Mouse (Mus musculus) intestine, postnatal 0 days (tissue): Measurements from ENCODE around the gene Git2. TPM values are rescaled to one million over a fixed set of nuclear protein-coding genes. Genes with fewer than 3 reads are reported as not detected.

Source experiments
- ATAC-seq: fragments of 200-750 bp; cut with Nextera tagmentation; 2 replicates; pipeline ENCODE4 v1.8.0; 2017; ENCODE audit warnings: mild to moderate bottlenecking, moderate TSS enrichment, moderate library complexity
- H3K27ac ChIP-seq: fragments of 300-500 bp; sonication (generic); 2 replicates; pipeline ENCODE4 v1.5.1; 2014; ENCODE audit warnings: mild to moderate bottlenecking, low read depth, low read length, moderate library complexity
- H3K27me3 ChIP-seq: fragments of 300-500 bp; sonication (generic); replicated peaks from 2 replicates; pipeline ENCODE4 v1.6.1; 2014; ENCODE audit warnings: low read length, mixed read lengths; ENCODE audit not compliant: control insufficient read depth, insufficient read depth
- H3K36me3 ChIP-seq: fragments of 300-500 bp; sonication (generic); 2 replicates; pipeline ENCODE4 v1.6.1; 2014; ENCODE audit warnings: mild to moderate bottlenecking, moderate library complexity; ENCODE audit not compliant: control insufficient read depth, insufficient read depth
- H3K4me1 ChIP-seq: fragments of 300-500 bp; sonication (generic); replicated peaks from 2 replicates; pipeline ENCODE4 v1.6.1; 2014; ENCODE audit warnings: antibody characterized with exemption, low read length, mixed read lengths; ENCODE audit not compliant: control insufficient read depth, insufficient read depth
- H3K4me2 ChIP-seq: fragments of 300-500 bp; sonication (generic); replicated peaks from 2 replicates; pipeline ENCODE4 v1.6.1; 2014; ENCODE audit warnings: low read depth, mild to moderate bottlenecking, moderate library complexity
- H3K4me3 ChIP-seq: fragments of 300-500 bp; sonication (generic); 2 replicates; pipeline ENCODE4 v1.5.1; 2014; ENCODE audit warnings: low read depth, low read length
- H3K9ac ChIP-seq: fragments of 300-500 bp; sonication (generic); 2 replicates; pipeline ENCODE4 v1.6.1; 2014; ENCODE audit warnings: mild to moderate bottlenecking, low read depth, low read length
- H3K9me3 ChIP-seq: fragments of 300-500 bp; sonication (generic); 2 replicates; pipeline ENCODE4 v1.6.1; 2016; ENCODE audit warnings: mixed run types; ENCODE audit not compliant: control insufficient read depth
- CTCF ChIP-seq: sonication (generic); IDR thresholded peaks from 2 replicates; pipeline ENCODE4 v1.5.1; 2016; ENCODE audit warnings: low read depth, mild to moderate bottlenecking, control low read depth, antibody characterized with exemption, moderate library complexity
- WGBS: fragments of 180-500 bp; shearing (Covaris S2); extraction: QIAGEN DNeasy Blood & Tissue Kit; methylation state at CpG from one replicate; pipeline ENCODE4 v1.1.7; 2014; 5-methylcytosine and 5-hydroxymethylcytosine counted together
- microRNA-seq: library from miRNA; unstranded; fragments of <30 nt; microRNA quantifications from one replicate; pipeline ENCODE4, GENCODE M21; 2016
- polyA plus RNA-seq: library from polyadenylated mRNA; unstranded; fragments of >200 nt; fragmentation: Nextera tagmentation; extraction: Ambion mirVana; gene quantifications from 2 replicates; pipeline ENCODE4 v1.2.1, GENCODE M21; 2015

Gene Git2
- polyA plus RNA-seq, 1 experiment from 2014 or later = 13.8 TPM

DNA sequence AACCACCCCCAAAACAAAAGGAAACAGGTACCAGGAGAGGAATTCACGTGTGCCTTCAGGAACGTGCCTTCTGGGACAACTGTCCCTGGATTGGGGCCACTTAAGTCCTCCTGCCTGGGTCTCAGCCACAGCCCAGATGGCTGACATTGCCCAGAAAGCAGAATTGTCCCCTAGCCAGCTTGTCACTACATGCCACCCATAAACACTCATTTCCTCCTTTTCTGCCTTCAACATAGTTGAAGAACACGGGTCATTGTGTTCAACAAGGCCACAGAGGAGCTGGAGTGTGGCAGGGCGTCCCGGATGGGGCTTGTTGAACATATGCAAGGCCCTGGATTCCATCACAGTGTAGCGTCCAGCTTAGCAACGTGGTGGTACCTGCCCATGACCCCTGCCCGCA, 93.6 kb downstream of the Git2 start:
- 77% methylated on average over 8 of the region's 8 CpGs for WGBS
- H3K27ac ChIP-seq = no peak overlapping the region
- TF ChIP-seq CTCF = no peak
- peaks cover 10% of the 10 kb centered on the region; the same call in 1 of the 2 replicates for H3K36me3 ChIP-seq
- no peaks in the 10 kb centered on the region for H3K27me3 ChIP-seq
- H3K4me1 ChIP-seq = no peaks in the 10 kb centered on the region; the same call in 1 of the 2 replicates
- no peak for ATAC-seq
- no peak overlapping the region for H3K4me3 ChIP-seq
- no peak overlapping the region for H3K9ac ChIP-seq
- no peak overlapping the region for H3K4me2 ChIP-seq
- H3K9me3 ChIP-seq = no peaks in the 10 kb centered on the region

DNA sequence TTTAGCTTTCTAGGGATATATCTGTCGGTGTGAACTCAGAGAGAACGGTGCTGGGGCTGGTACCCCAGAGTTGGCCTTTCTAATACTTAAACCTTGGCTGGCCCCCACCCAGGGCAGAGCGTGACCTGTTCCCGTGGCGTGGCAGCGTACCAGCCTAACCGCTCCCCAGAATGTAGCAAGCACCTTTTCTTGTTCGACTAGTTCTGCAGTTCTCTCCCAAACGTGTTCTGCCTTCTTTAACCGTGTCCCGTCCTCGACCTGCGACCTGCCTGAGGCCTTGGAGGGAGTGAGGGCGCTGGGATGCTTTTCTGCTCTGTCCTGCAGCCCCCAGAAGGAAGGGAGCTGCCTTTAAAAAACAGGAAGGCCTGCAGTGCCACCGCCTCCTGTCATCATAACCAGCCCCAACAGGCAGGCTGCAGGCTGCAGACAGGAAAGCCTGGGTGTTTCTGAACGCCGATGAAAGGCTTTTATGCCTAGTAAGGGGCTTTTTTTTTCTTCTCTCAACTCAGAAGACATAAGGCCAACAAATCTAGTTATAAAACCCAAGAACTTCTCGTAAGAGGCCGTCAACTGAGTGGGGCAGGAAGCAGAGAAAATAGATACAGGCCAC, 94.5 kb downstream of the Git2 start:
- Histone ChIP-seq H3K9me3 (no peaks in the 10 kb centered on the region), H3K27ac (no peak overlapping the region), H3K36me3 (peaks cover 19% of the 10 kb centered on the region; the same call in 1 of the 2 replicates), H3K4me1 (no peaks in the 10 kb centered on the region), H3K27me3 (no peaks in the 10 kb centered on the region), H3K9ac (0 out of 2 replicates have a peak overlapping the region, but pooled peaks have one; percentile 11), H3K4me2 (no peak overlapping the region), H3K4me3 (no peak overlapping the region)
- ATAC-seq = no peak
- WGBS = 54% methylated on average over 19 of the region's 19 CpGs
- TF ChIP-seq CTCF = no peak

DNA sequence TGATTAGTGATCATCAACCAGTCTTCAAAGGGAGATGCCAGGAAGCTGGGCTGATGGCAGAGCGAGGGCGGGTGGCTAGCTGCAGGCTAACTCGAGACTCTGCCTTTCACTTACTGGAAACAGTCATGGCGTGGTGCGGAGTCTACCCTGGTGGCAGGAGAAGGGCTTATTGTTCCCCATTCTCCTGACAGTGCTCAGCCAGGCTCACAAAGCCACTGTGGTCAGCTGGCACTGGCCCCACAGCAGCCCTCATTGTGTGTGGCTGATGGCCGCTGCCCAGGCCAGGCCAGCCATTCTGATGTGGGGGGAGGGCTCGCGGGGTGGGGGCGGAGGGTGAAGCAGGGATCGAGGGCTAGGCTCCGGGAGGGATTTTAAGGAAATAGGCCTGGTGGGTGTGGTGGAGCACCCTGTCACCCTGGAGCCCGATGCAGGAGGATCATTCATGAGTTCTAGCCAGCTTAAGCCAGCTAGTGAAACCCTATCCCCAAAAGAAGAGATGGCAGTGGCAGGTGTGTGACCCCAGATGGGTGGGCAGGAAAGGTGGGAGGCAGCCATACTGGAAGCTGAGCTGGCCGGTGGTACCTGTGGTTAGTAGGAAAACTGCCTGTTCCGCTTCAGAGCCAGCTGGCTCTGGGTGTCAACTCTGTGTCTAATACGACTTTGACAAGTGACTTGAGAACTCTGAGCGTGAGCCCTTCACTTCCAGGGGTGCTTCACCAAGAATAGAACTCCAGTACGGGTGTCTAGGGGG, 95.3 kb downstream of the Git2 start:
- H3K4me3 ChIP-seq = no peak overlapping the region
- ATAC-seq = no peak
- H3K36me3 ChIP-seq = peaks cover 25% of the 10 kb centered on the region; the same call in 1 of the 2 replicates
- H3K27me3 ChIP-seq = no peaks in the 10 kb centered on the region
- no peak overlapping the region for H3K4me2 ChIP-seq
- no peak for TF ChIP-seq CTCF
- H3K27ac ChIP-seq = no peak overlapping the region
- no peaks in the 10 kb centered on the region for H3K4me1 ChIP-seq
- 79% methylated on average over 17 of the region's 17 CpGs for WGBS
- no peak overlapping the region for H3K9ac ChIP-seq
- no peaks in the 10 kb centered on the region for H3K9me3 ChIP-seq

Small RNAs within 50 kb of the gene (microRNA-seq; reads per million reads assigned to microRNA genes)
- gene Mir7028 = not detected

Other genes starting within 250 kb of the Git2 start
- 2.3 and 3.2 TPM in 2 replicates for gene Fam222a, start 207.5 kb downstream of the Git2 start, polyA plus RNA-seq
- 0.70 and 1.0 TPM in 2 replicates for gene Trpv4, start 117.1 kb downstream of the Git2 start, polyA plus RNA-seq
- 111 and 115 TPM in 2 replicates for gene Gltp, start 84.5 kb downstream of the Git2 start, polyA plus RNA-seq
- 3.7 and 4.2 TPM in 2 replicates for gene Tchp, start 67.8 kb downstream of the Git2 start, polyA plus RNA-seq
- 59.7 and 61.9 TPM in 2 replicates for gene Ankrd13a, start 840 bp downstream of the Git2 start, polyA plus RNA-seq
- gene 1500011B03Rik, start 48.0 kb upstream of the Git2 start, polyA plus RNA-seq = 59.0 and 60.5 TPM in 2 replicates
- gene 4930519G04Rik, start 78.1 kb upstream of the Git2 start, polyA plus RNA-seq = not detected in 2 replicates
- 0.08 TPM in 1 of 2 replicates, not detected in the other for gene Gm9936, start 83.2 kb upstream of the Git2 start, polyA plus RNA-seq
- gene Oasl2, start 121.4 kb upstream of the Git2 start, polyA plus RNA-seq = 78.7 and 88.6 TPM in 2 replicates
- gene Oasl1, start 147.7 kb upstream of the Git2 start, polyA plus RNA-seq = 20.1 and 25.5 TPM in 2 replicates
- 55.6 and 56.5 TPM in 2 replicates for gene 2210016L21Rik, start 166.6 kb upstream of the Git2 start, polyA plus RNA-seq
- 15.9 and 16.1 TPM in 2 replicates for gene Hnf1a, start 195.6 kb upstream of the Git2 start, polyA plus RNA-seq
- gene Sppl3, start 235.6 kb upstream of the Git2 start, polyA plus RNA-seq = 19.5 and 20.8 TPM in 2 replicates